Mouse (Mus musculus) megakaryocyte progenitor cell, adult 5-6 weeks (primary cell): ENCODE data around the gene Fbxo28. TPM values are rescaled to one million over a fixed set of nuclear protein-coding genes. Genes with fewer than 3 reads are reported as not detected.
"Not testable (repeated sequence)": the region's sequence is repeated elsewhere in the genome, so short reads cannot be mapped to it uniquely, and the experiment has no call there.

Experiments used
- ATAC-seq: replicated peaks from 2 replicates; pipeline ENCODE4 v1.8.0; 2016; ENCODE audit warnings: mild to moderate bottlenecking, moderate TSS enrichment, inconsistent platforms; ENCODE audit not compliant: poor library complexity
- total RNA-seq, 2 experiments: library from RNA; stranded (forward) in 1 of 2; stranded (reverse) in 1 of 2; fragments of 157-497, 149-512 nt in 1 of 2; fragments of 200-1000 nt in 1 of 2; gene quantifications; 2 replicates each; pipeline versions ENCODE4 v1.2.3 to v1.2.4; 2015 to 2017

Fbxo28 gene
- total RNA-seq, 2 experiments from 2014 or later: 10.8 to 14.3 TPM

DNA sequence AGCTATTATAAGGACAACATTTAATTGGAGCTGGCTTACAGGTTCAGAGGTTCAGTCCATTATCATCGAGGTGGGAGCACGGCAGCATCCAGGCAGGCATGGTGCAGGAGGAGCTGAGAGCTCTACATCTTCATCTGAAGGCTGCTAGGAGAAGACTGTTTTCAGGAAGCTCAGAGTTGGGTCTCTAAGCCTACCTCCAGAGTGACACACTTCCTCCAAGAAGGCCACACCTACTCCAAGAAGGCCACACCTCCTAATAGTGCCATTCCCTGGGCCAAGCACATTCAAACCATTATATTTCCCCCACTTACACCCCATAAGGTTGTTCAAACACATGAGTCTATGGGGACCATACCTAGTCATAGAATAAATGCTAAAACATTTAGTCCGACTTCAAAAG, 50.7 kb downstream of the Fbxo28 start:
- not testable (repeated sequence) for ATAC-seq

DNA sequence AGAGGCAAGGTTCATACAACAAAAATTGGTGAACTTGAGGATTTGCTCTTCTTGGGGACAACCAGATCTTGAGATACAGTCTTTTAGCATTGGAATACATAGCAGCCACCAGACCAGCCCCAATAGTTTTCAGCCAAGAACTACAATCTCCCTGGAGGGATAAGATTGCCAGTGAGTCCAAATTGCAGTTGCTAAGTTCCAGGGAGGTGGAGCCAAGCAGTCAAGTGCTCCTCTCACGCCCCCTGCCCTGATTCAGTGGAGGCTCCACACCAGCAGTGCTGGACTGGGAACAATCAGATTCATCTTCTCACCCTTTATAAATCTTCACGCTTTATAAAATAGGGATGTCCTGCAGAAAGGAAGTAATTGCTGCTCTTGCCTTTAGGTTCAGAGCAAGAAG, 51.6 kb downstream of the Fbxo28 start:
- ATAC-seq: no peak

DNA sequence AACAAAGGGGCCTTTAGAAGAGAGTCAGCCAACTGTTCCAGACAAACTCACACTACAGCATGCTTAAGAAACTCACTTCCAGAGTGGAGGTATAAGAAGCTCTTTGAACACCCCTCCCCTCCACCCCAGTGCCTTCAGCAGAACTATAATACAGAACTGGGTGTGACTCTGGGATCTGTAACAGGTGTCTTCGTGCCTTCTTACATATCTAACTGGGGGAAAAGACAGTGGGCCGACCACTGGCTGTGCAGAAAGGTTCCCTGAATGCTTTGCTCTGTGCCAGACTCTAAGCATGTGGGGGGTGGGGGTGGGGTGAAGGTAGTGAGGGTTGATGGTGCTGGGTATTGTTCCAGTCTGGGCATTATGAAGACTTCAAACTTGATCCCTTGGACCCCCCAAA, 52.8 kb downstream of the Fbxo28 start:
- no peak for ATAC-seq

GRCm38 (mm10) chr1:182287781-182288180, 53.6 kb downstream of the Fbxo28 start:
- peak; percentile 57 for ATAC-seq

GRCm38 (mm10) chr1:182284795-182285194, 56.6 kb downstream of the Fbxo28 start:
- no peak for ATAC-seq

DNA sequence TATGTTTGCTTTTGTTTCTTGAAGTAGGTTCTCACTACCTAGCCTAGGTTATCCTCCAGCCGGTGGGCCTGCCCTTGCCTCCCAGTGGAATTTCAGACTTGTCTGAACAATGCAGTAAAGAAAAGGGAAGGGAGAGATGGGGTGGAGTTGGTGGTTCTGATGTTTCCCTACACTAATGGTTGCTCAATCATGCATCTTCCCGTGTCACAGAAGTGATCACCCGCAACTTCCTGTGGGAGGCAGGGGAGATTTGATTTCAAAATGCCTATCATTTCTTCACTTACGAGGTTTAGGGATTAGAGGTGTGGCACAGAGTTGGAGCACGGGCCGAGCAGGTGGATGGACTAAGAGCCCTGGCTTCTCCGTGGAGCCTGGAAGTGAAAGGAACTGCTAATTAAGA, 58.2 kb downstream of the Fbxo28 start:
- ATAC-seq: peak; percentile 47

DNA sequence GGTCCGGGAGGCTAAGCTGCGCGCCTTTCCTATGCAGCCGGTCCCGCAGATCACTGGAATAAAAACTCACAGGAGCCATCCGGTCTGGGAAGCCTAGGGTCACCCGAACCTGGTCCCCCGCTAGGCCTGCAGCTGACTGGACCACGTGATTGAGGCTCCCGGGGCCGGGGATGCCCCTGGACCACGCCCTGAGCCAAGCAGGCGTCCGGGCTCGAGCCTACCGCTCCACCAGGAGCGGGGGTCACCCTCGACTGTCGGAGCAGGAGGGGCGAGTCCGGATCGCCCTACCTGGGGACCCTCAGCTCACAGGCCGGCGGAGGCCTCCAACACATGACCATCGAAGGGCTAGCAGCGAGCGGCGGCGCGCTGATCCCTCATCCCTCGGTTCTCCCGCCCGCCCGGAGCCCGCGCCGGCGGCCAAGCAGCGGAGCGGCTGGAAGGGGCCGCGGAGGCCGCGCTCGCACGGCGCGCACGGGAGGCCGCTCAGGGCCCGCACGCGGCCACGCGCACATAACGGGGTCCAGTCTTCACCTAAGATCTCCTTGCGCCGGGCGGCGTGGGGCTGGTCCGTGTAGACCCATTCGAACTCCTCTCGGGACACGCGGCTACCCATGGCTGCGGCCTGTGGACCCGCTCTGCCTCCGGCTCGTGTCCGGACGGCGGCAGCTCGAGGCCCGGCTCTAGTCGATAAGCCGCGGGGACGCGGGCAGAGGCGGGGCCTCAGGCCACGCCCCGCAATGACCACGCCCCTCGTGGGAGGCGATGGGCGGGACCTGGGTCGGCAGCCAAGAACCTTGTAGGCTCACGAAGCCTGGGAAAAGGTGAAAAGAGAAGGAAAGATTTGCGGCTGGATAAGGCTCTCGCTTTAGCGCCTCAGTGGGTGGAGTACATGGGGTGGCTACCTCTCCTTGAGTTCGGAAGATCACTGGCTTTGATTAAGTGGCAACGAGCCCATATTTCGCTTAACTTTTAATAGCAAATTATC, 59.0 kb downstream of the Fbxo28 start, which contains the start of gene Degs1:
TSS of gene Degs1 (minus strand) at position 714 of the 985 bp plus-strand sequence.
- ATAC-seq: peak; percentile 79

GRCm38 (mm10) chr1:182281251-182281711, 60.1 kb downstream of the Fbxo28 start:
- peak; percentile 64 for ATAC-seq

DNA sequence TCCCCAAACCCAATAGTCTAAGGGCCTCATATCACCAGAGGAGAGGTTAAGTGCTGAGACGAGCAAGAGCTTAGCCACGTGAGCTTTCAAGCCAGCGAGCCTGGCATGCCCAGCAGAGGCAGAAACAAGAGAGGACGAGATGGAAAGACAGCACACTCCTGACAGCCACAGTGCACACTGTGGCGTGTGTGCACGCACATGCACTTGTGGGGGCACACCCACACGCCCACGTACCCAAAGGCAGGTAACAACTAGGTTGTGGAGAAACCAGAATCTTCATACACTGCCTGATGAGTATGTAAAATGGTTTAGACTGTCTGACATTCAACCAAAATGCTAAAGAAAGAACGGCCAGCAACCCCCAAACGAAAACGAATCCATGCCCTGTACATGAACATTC, 60.9 kb downstream of the Fbxo28 start:
- ATAC-seq: no peak

- no peak for ATAC-seq
Measured at GRCm38 (mm10) chr1:182280046-182280445, 61.4 kb downstream of the Fbxo28 start.

DNA sequence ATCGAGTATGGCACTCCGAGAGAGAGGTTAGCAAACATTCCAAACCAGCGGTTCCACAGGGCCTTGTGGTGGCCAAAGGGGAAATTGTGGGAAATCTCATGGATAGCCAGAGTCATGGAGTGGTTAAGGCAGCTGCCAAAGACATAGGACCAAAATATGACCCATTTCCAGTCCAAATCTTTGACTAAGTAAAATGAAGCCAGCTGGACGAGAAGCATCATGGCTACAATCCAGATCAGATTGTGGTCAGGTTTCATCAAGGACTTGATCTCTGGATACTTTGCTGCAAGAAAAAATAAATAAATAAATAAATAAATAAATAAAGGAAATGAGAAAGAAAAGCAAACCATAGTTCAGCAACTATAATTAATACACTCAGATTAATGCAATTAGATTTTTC, 62.0 kb downstream of the Fbxo28 start:
- ATAC-seq: no peak

DNA sequence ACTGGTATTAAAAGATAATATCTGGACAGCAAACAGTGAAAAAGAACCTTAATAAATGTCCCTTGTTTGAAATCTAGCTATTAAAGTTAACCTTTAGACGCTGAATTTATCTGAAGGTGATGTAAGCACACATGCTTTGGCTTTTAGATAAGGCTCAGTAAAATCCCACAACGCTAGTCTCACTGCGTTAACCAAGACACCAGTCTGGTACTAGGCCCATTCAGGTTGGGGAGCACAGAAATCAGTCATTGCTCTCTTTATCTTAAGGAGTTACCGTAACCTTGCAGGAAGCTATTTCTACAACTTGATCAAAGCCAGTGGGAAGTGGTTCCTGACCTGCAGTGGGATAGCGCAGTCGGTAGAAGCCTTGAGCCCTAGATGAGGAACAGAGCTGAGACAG, 66.3 kb downstream of the Fbxo28 start:
- no peak for ATAC-seq

- peak; percentile 73 for ATAC-seq
Measured at GRCm38 (mm10) chr1:182271632-182272031, 69.8 kb downstream of the Fbxo28 start.

GRCm38 (mm10) chr1:182271130-182271529, 70.3 kb downstream of the Fbxo28 start:
- ATAC-seq: peak; percentile 32; the same call in 1 of the 2 replicates

DNA sequence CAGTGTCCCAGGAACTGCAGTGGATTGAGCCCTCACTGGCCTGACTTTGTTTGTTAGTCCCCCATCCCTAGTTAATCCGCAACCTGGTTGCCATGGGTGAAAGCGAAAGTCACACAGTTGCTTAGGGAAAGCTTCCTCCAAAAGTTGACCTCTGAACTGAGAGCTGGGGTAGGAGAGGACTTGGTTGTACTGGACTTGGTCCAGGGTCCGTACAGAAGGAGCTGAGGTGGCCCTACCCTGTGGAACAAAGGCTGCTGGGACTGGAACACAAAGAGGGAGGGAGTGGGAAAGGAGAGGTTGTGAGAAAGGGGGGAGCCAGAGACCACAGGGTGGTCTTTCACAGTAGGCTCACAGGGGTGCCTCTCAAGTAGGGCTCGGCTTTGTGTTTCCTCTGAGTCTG, 73.1 kb downstream of the Fbxo28 start:
- ATAC-seq: no peak

GRCm38 (mm10) chr1:182266028-182266525, 75.4 kb downstream of the Fbxo28 start:
- ATAC-seq: no peak

Other genes with a start within 250 kb of the Fbxo28 start
- gene Srp9, start 216.9 kb downstream of the Fbxo28 start, total RNA-seq (2015): 157 and 164 TPM in 2 replicates
- 123 and 133 TPM in 2 replicates for gene Srp9, start 216.9 kb downstream of the Fbxo28 start, total RNA-seq (2017)
- not detected in 2 replicates for gene Vmn1r1, start 177.1 kb downstream of the Fbxo28 start, total RNA-seq (2015)
- not detected in 2 replicates for gene Vmn1r1, start 177.1 kb downstream of the Fbxo28 start, total RNA-seq (2017)
- gene Degs1, start 58.8 kb downstream of the Fbxo28 start, total RNA-seq (2015): 70.1 and 75.7 TPM in 2 replicates
- gene Degs1, start 58.8 kb downstream of the Fbxo28 start, total RNA-seq (2017): 27.7 and 33.6 TPM in 2 replicates
- 12.3 and 17.5 TPM in 2 replicates for gene Trp53bp2, start 67.5 kb upstream of the Fbxo28 start, total RNA-seq (2015)
- gene Trp53bp2, start 67.5 kb upstream of the Fbxo28 start, total RNA-seq (2017): 7.5 and 10.6 TPM in 2 replicates
- gene Capn2, start 176.0 kb upstream of the Fbxo28 start, total RNA-seq (2015): 4.1 and 9.7 TPM in 2 replicates
- 8.7 and 10.5 TPM in 2 replicates for gene Capn2, start 176.0 kb upstream of the Fbxo28 start, total RNA-seq (2017)
- gene Capn8, start 223.4 kb upstream of the Fbxo28 start, total RNA-seq (2015): not detected in 2 replicates
- not detected in 2 replicates for gene Capn8, start 223.4 kb upstream of the Fbxo28 start, total RNA-seq (2017)